Mouse (Mus musculus) lung, adult 2 months (tissue): ENCODE data around the gene Wnt9b. TPM values are rescaled to one million over a fixed set of nuclear protein-coding genes. Genes with fewer than 3 reads are reported as not detected.
"Not testable (repeated sequence)": the region's sequence is repeated elsewhere in the genome, so short reads cannot be mapped to it uniquely, and the experiment has no call there.

ENCODE experiments used
- DNase-seq: peaks from one replicate; pipeline ENCODE4 v3.0.0; 2022
- H3K4me1 ChIP-seq: fragments of 200-500 bp; 2 replicates; pipeline ENCODE4 v1.6.1; 2011; ENCODE audit warnings: low read length; ENCODE audit not compliant: control insufficient read depth, insufficient read depth
- H3K4me3 ChIP-seq: fragments of 200-500 bp; replicated peaks from 2 replicates; pipeline ENCODE3; 2011; ENCODE audit warnings: low read depth, mild to moderate bottlenecking, control low read depth, low read length; ENCODE audit errors: extremely low read depth
- CTCF ChIP-seq: fragments of 200-500 bp; IDR thresholded peaks from 2 replicates; pipeline ENCODE4 v1.5.1; 2011; ENCODE audit warnings: mild to moderate bottlenecking, low read length, control low read depth; ENCODE audit not compliant: insufficient read depth
- POLR2A ChIP-seq: fragments of 200-500 bp; IDR thresholded peaks from 2 replicates; pipeline ENCODE4 v1.6.1; 2011; ENCODE audit warnings: low read depth, mild to moderate bottlenecking, control low read depth, low read length, borderline replicate concordance; ENCODE audit errors: extremely low read depth
- WGBS: fragments of 180-500 bp; shearing (Covaris S2); methylation state at CpG from one replicate; pipeline ENCODE4 v1.1.7; 2018; 5-methylcytosine and 5-hydroxymethylcytosine counted together
- polyA plus RNA-seq: library from polyadenylated mRNA; depleted of rRNA; stranded (reverse); fragments of >200 nt; gene quantifications from 2 replicates; pipeline ENCODE4 v1.2.3, GENCODE M21; 2012

Gene Wnt9b
- polyA plus RNA-seq, 1 experiment, result 0.02 TPM

DNA sequence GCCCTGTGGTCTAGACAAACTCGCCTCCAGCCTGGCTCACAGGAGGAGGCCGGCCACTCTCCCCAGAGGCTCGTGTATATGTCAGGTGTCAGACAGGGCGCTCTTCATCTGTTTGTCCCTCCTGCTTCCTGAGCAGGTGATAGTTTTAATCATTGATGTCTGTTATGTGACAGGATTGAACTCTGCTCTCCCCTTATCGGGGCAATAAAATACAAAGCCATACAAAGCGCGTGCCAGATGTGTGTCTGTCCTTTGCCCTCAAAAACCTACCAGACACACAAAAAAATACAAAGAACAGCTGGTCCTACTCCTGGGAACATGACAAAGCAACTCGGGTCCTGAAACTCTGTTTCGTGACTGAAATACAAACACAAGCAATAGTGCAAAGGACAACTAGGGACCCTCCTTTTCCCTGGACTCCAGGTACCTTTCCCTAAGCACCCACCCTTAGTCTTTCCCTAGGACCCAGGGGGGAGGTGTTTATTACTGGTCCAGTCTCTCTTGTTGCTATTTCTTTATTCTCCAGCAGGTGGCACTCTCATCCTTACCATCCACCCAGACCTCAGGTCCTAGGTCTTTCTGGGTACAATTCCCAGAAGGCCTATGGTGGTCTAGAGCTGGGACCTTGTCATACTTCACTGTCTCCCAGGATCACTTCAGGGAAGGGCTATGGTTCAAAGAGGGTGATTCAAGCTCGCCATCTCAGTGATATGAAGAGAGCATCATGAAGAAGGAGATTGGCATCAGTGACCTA lies 14.0 kb upstream of the Wnt9b start:
- TF ChIP-seq POLR2A, result no peak
- TF ChIP-seq CTCF, result peak; percentile 22; the same call in 1 of the 2 replicates
- Histone ChIP-seq H3K4me3 (no peak overlapping the region), H3K4me1 (no peaks in the 10 kb centered on the region)
- WGBS, result 24% methylated on average over 10 of the region's 10 CpGs
- peak; percentile 12 for DNase-seq

DNA sequence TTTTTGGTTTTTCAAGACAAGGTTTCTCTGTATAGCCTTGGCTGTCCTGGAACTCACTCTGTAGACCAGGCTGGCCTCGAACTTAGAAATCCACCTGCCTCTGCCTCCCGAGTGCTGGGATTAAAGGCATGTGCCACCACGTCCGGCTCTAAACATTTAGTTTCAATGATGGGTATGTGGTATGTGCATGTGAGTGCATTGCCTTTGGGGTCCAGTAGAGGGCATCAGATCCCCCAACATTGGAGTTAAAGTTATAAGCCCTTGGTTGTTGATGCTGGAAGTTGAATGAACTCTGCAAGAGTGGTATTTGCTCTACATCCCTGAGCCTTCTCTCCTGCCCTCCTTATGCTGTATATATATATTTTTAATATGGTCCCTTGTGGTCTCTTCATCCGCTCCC lies 11.3 kb upstream of the Wnt9b start:
- WGBS, result 81% methylated on average over 5 of the region's 5 CpGs

DNA sequence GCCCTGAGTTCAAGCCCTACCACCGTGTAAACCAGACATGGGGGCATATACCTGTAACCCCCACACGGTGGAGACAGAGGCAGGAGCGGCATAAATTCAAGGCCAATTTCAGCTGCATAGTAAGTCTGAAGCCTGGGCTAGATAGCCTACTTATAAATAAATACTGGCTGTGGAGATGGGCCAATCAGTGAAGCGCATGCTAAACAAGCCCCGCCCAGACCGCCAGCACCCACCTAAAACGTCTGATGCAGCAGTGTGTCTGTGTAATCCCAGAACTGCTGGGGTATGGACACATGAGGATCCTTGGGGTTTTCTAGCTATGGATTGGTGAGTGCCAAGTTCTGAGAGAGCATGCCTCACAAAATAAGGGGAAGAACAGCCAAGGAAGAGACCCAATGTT lies 10.5 kb upstream of the Wnt9b start:
- no peak for TF ChIP-seq CTCF
- no peak for TF ChIP-seq POLR2A

More for the DNA sequence above, 11.3 kb upstream of the Wnt9b start:
- DNase-seq, H3K4me3 ChIP-seq, H3K4me1 ChIP-seq: not testable (repeated sequence)

DNA sequence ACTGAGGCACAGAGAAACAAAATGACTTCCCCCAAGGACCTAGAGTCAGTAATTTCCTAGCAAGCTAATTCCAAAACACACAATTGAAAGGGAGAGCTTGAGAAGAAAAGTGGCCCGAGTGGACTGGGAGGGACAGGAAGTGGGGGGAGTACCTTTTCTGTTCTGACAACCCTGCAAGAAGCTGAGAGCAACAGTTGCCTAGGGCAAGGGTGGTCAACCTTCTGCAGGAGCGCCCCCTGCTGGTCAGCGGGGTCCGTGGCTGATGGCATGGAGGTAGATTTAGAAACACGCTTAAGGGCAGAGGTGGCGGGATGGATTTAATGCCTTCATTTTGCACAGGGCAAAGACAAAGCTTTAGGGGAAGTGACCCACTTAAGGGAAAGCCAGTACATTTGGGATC lies 9.1 kb upstream of the Wnt9b start:
- WGBS, result 4% methylated on average over 6 of the region's 6 CpGs
- peak; percentile 61 for DNase-seq

More for the DNA sequence above, 10.5 kb upstream of the Wnt9b start:
- Histone ChIP-seq H3K4me1 (no peaks in the 10 kb centered on the region), H3K4me3 (no peak overlapping the region)
- no peak for DNase-seq
- 50% methylated on average over 7 of the region's 7 CpGs for WGBS

DNA sequence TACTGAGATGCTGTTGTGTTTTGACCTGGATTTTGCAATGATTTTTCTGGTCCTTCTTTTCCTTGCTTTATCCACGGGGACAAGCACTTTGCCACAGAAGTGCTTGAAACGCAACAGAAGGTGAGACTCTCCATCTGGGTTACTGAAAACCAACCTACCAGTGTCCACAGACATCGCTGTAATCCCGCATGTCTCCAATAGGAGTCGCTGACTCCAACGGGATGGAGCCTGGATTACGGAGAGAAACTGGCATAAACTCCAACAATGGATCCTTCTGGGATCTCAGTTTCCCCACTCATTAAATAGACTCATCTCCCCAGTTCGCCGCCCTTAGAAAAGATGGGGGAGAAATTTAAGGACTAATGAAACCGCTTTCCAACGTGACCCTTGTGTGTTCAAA lies 8.4 kb upstream of the Wnt9b start:
- TF ChIP-seq POLR2A (no peak), CTCF (peak; percentile 48; the same call in 1 of the 2 replicates)
- 40% methylated on average over 11 of the region's 11 CpGs for WGBS
- Histone ChIP-seq H3K4me1 (no peaks in the 10 kb centered on the region), H3K4me3 (no peak overlapping the region)
- DNase-seq, result no peak

More for the DNA sequence above, 9.1 kb upstream of the Wnt9b start:
- Histone ChIP-seq H3K4me1 (no peaks in the 10 kb centered on the region), H3K4me3 (no peak overlapping the region)
- TF ChIP-seq CTCF (peak; percentile 87), POLR2A (no peak)

DNA sequence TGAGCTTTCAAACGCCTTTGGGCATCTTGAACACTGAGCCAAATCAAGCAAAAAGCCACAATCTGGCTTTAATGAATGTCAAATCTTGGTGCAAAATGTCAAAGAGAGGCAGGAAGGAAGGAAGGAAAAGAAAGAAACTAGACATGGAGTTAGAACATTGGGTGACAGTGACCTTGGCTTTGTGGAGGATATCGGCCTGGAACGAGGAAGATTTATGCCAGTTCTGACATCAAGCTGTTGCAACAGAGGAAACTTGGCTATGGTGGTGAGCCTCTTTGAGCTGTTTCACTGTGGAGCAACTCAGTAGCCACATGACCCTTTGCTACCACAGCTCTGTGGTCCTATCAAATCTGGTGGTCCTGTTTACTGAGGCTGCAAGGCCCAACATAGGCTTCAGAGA lies 991 bp upstream of the Wnt9b start:
- H3K4me1 ChIP-seq, result no peaks in the 10 kb centered on the region; the same call in 1 of the 2 replicates
- 27% methylated on average over 3 of the region's 3 CpGs for WGBS
- no peak for TF ChIP-seq CTCF
- no peak for TF ChIP-seq POLR2A
- no peak for DNase-seq
- H3K4me3 ChIP-seq, result no peak overlapping the region

DNA sequence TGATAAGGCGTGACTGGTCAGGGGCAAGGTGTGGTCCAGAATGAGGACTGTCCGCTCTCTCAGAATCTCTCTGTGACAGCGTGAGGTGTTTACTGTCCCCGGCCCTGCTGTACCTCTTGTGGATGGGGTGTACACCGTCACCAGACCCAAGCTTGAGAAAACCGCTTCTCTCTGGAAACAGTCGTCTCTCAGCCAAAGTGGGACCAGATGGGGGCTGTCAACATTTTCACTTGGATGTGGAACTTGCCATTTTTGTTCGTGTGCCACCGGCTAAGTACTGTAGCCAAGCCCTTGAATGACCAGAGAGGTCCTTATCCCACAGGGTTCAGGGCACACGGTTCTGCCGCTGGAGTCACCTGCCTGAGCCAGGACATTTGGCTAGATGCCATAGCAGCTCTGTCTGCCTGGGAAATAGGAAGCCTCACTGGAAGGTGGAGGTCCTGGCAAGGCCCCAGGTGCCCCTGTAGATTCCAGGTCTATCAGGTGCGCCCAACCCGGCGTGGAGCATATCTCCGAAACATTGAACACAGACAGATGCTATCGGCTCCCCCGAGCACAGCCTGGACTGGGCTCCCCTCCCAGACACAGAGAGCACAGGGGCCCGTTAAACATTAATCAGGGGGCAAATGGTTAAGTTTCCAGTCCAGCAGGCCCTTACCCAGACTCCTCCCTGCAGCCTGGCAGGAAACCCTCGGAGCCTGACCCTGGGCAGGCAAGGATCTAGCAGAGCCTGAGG lies 14.4 kb downstream of the Wnt9b start:
- TF ChIP-seq CTCF, result no peak
- no peaks in the 10 kb centered on the region for H3K4me1 ChIP-seq
- WGBS, result 60% methylated on average over 19 of the region's 19 CpGs
- no peak for DNase-seq
- no peak overlapping the region for H3K4me3 ChIP-seq

DNA sequence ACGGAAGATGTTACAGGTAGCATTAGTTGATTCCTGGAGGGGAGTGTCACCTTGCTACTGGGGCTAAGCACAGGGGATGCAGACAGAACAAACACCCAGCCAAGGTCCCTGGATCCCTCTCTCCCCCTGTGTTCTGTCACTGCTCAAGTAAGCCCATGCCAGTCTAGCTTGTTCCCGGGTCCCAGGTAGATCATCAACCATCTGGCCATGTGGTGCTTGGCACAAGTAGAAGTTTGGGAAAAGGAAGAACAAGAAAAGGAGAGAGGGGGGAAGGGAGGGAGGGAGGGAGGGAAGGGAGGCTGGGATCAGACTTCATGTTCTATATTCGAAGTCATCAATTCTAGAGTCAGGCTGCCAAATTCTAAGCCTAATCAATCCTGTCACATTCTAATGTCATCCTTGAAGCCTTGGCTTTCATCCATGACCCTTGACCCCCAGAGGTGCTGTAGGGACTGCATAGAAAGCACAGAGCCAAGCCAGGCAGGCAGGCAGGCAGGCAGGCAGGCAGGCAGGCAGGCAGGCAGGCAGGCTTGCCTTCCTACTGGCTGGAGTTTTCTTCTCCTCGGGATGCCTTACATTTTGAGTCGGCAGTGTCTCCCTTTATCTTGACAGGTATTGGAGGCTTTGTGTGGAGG lies 15.1 kb downstream of the Wnt9b start:
- TF ChIP-seq CTCF, result no peak
- no peak for TF ChIP-seq POLR2A
- Histone ChIP-seq H3K4me1 (no peaks in the 10 kb centered on the region), H3K4me3 (no peak overlapping the region)
- no peak for DNase-seq
- 46% methylated on average over 5 of the region's 5 CpGs for WGBS

DNA sequence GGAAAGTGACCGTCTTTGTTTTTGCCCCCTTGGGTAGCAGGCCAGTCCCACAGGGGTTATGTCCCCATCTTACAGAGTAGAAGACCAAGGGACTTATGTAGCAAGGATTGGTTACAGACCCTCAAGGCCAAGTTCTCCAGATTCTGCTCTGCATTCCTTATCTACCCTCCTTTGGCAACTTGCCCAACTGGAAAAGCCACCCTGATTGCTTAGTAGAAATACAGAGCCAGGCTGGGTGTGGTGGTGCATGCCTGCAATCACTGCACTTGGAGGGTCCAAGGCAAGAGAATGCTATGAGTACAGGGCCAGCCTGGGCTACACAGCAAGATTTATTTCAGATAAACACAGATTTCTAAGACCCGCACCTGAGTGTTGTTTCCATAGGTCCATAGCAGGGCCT lies 15.7 kb downstream of the Wnt9b start:
- no peak for DNase-seq
- 78% methylated on average over 2 of the region's 2 CpGs for WGBS
- Histone ChIP-seq H3K4me3 (no peak overlapping the region), H3K4me1 (no peaks in the 10 kb centered on the region)
- TF ChIP-seq CTCF (no peak), POLR2A (no peak)
